Mouse (Mus musculus) megakaryocyte, embryonic 14.5 days (primary cell): Measurements from ENCODE around the gene Crispld2.

Experiments used
- FLI1 ChIP-seq: IDR thresholded peaks from 2 replicates; pipeline ENCODE4 v1.6.1; 2012; ENCODE audit warnings: low read length, inconsistent platforms, mixed read lengths
- GATA1 ChIP-seq: IDR thresholded peaks from 3 replicates; pipeline ENCODE4 v1.6.1; 2012; ENCODE audit warnings: mixed read lengths, low read length, inconsistent platforms, borderline replicate concordance

DNA sequence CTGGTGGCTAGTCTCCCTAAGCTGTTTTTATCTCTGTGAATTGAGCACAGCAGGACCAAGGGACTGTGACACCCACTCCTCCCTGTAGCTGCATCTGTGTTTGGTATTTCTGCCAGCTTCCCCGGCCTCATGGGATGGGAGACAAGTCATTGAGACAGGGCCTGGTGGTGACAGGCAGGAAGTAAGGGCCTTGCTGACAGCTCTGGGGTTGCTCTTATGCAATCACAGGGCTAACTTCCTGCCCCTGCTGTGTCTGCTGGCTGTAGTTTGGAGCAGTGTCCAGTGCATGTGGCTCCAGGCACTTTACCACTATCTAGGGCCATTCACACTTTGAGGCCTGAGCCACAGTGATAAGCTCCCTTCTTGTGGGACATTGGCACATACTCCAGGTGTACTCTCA, 48.6 kb downstream of the Crispld2 start:
- TF ChIP-seq GATA1 (no peak), FLI1 (no peak)
